Mouse (Mus musculus): ENCODE results near the gene Aicda. TPM values are rescaled to one million over a fixed set of nuclear protein-coding genes. Genes with fewer than 3 reads are reported as not detected.
"Not testable (repeated sequence)": the region's sequence is repeated elsewhere in the genome, so short reads cannot be mapped to it uniquely, and the experiment has no call there.

The Aicda gene
- not detected in 2 replicates for total RNA-seq (2017)

DNA sequence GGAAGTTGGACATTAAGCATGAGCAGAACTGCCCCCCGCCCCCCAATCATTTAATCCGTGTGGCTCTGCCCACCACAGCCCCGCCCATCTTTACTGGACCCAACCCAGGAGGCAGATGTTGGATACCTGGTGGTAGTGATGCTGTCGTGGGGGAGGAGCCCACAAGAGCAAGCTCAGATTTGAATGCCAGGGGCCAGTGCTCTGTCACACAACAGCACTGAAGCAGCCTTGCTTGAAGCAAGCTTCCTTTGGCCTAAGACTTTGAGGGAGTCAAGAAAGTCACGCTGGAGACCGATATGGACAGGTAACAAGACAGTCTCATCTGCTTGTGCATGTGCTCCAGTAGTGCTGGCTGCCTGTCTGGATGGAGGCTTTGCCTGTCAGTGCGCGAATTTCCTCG lies at the start of gene Aicda:
Aicda (plus strand) TSS at position 196 of the 400 bp plus-strand sequence.
- no peak for ATAC-seq (replicated peaks in 1 of 2; ENCODE audit: insufficient read depth in 1 of 2, low FRiP score in 2 of 2, low TSS enrichment in 1 of 2, low read depth in 1 of 2, poor library complexity in 2 of 2, severe bottlenecking in 2 of 2)

DNA sequence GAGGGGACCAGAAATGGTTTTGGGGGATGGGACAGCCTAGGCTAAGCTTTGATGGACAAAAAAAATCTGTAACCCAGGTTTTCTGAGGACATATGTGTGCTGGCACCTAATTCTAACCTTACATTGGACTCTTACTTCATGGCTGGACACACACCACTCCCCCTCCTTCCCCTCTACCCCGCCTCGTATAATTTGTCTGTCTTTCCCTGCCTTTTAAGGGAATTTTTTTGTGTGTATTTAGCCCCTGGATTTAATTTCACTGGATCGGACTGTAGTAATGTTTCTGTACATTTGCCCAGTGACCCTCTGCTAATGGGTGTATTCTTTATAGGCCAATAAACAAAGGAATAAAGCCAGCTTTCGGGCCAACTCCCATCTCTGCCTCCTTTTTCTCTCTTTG lies 48.6 kb upstream of the Aicda start:
- no peak for ATAC-seq (replicated peaks in 1 of 2; ENCODE audit: insufficient read depth in 1 of 2, low FRiP score in 2 of 2, low TSS enrichment in 1 of 2, low read depth in 1 of 2, poor library complexity in 2 of 2, severe bottlenecking in 2 of 2)

DNA sequence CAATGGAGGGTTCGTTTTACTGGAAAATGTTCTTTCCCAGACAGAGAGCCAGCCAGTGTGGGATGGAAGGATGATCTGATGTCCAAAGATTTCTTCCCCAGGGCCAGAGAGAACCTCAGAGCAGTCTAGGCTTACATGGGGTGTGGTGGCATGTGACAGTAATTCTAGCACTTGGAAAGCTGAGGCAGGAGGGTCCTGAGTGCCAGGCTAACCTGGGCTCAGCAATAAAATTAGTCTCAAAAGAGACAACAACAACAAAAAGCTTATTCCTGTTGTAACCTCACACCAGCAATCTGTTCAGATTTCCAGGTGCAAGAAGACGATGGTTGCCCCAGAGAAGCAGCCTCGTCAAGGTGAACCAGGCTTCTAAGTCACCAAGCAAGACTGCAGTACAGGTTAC lies 48.1 kb upstream of the Aicda start, which contains the start of gene Mfap5:
Mfap5 (plus strand) TSS at position 301 of the 400 bp plus-strand sequence.
- no peak for ATAC-seq (replicated peaks in 1 of 2; ENCODE audit: insufficient read depth in 1 of 2, low FRiP score in 2 of 2, low TSS enrichment in 1 of 2, low read depth in 1 of 2, poor library complexity in 2 of 2, severe bottlenecking in 2 of 2)

DNA sequence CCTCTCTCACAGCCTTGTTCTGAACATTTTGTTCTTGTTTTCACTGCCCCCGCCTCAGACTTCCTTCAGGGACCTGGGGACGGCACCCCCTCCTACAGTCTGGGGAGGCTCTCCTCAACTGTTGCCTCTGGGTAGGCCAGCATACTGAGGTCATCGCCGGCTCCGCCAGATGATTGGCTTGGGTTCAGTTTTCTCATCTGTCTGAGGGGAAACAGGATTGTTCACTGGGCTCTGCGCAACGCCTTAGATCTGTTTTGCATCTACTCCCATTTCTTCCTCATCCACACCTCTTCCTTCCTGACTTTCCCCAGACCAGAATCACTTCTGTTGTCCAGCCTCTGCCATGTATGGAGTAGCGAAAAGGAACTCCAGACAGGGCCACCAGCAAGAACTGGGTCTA lies 45.1 kb upstream of the Aicda start:
- ATAC-seq (replicated peaks in 1 of 2; ENCODE audit: insufficient read depth in 1 of 2, low FRiP score in 2 of 2, low TSS enrichment in 1 of 2, low read depth in 1 of 2, poor library complexity in 2 of 2, severe bottlenecking in 2 of 2) = no peak

DNA sequence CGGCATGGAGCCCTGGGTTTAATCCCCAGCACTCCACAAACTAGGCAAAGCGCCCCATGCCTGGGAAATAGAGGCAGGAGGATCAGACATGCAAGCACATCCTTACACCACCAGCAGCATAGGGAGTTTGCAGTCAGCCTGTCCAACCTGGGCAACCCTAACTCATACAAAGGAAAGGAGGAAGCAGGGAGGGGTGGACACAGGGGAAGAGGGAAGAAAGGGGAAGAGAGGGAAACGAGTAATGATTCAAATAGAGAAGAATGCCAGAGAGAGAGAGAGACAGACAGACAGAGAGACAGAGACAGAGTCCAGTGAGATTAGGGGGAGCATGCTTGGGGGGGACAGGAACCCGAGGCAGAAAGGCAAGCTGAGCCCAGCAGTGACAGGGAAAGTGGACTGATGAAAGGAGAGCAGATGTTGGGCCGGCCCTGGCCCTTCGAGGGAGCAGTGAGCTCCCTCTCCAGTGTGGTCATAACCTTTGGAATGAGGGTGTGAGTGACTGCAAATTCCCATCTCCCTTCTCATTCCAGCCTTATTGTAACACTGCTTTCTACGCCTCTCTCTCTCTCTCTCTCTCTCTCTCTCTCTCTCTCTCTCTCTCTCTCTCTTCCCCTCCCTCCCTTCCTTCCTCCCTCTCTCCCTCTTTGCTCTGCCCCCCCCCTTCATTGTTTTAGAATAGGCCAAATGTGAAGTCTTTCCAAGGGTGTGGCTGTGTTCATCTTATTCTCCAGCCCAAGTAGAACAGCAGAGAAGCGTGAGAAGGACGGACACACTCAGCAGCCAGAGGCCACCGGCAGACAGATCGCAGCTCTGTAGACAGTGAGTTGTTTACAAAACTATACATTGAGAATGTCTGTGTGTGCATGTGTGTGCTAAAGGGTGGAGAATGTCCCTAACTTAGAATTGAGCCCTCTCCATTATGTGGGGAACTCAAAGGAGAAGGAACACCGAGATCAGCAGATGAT lies 40.4 kb upstream of the Aicda start:
- ATAC-seq (replicated peaks in 1 of 2; ENCODE audit: insufficient read depth in 1 of 2, low FRiP score in 2 of 2, low TSS enrichment in 1 of 2, low read depth in 1 of 2, poor library complexity in 2 of 2, severe bottlenecking in 2 of 2) = no peak

DNA sequence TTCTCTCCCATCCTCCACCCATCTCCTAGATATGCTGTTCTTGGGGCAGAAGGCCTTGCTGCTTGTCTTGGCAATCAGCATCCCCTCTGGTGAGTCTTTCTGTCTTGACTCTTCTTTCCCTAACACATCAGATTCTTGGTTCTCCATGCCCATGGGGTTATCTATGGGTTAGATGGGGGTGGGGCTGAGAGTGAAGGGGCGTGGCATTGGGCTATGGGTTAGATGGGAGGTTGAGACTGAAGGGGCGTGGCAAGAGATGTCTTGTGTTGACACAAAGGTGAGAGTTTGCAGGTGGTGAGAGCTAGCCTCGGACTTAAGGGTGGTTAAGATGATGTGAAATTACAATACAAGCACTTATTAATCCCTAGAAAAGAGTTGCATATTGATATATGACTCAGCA lies 39.3 kb upstream of the Aicda start:
- no peak for ATAC-seq (replicated peaks in 1 of 2; ENCODE audit: insufficient read depth in 1 of 2, low FRiP score in 2 of 2, low TSS enrichment in 1 of 2, low read depth in 1 of 2, poor library complexity in 2 of 2, severe bottlenecking in 2 of 2)

DNA sequence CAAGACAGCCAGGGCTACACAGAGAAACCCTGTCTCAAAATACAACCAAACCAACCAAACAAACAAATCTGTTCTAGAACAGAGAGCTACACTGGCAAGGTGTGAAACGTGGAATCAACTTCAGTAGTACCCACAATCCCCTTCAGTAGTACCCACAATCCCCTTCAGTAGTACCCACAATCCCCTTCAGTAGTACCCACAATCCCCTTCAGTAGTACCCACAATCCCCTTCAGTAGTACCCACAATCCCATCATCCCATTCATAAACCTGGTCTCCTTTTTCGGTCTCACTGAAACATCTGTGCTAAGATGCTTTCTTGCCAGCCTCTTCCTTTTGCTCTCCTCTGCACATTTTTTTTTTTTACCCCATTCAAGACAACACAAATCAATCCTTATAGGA lies 37.8 kb upstream of the Aicda start:
- ATAC-seq (replicated peaks in 1 of 2; ENCODE audit: insufficient read depth in 1 of 2, low FRiP score in 2 of 2, low TSS enrichment in 1 of 2, low read depth in 1 of 2, poor library complexity in 2 of 2, severe bottlenecking in 2 of 2) = not testable (repeated sequence)

DNA sequence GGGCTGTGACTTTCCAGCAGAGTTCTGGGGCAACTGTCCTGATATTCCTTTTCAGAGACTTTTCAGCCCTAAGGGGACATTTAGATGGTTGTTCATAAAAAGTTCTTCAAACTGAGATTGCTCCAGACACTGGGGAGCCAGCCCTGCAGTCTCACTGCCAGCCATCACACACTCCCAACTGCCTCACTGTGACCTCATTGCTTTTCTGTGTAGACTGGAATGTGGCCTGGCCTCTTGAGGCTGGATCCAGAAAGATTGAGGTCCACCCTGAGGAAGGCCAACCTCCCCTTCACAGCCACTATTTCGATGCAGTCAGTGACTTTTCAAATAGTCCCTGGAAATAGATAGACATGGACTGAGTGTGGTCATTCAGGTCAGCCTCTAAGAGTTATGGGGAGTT lies 35.9 kb upstream of the Aicda start:
- no peak for ATAC-seq (replicated peaks in 1 of 2; ENCODE audit: insufficient read depth in 1 of 2, low FRiP score in 2 of 2, low TSS enrichment in 1 of 2, low read depth in 1 of 2, poor library complexity in 2 of 2, severe bottlenecking in 2 of 2)

DNA sequence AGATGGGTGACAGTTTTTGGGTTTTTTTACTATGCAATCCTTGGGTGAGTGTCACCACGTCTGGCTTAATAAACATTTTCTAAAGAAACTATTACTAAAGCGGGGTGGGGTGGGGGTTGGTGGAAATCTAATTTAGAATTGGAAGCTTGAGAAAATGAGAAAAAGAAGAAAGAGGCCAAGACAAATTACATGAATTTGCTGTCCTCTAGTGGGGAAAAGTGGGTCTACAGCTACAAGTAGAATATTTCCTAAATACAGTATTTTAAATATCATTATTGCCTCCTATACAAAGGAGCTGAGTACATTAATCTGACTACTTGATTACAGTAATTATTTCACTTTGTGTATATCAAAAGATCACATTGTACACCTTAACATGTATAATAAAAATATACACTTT lies 34.2 kb upstream of the Aicda start:
- no peak for ATAC-seq (replicated peaks in 1 of 2; ENCODE audit: insufficient read depth in 1 of 2, low FRiP score in 2 of 2, low TSS enrichment in 1 of 2, low read depth in 1 of 2, poor library complexity in 2 of 2, severe bottlenecking in 2 of 2)

DNA sequence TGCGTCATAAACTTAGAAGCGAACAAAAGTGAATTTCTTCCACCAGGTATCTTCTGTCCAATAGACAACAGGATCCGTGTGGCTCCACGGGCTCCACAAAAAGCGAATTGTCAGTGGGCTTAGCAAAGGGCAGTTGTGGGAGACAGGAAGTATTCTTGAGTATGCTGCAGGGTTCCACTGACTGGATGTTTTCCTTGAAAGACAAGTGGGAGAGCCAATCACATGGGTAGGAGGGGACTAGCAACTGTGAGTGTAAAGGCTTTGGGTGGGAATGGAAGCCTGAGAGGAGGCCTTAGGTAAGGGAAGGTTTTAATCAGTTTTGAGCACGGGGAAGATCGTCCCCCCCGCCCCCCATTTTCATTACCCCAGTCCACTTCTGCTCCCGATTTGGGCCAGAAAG lies 31.0 kb upstream of the Aicda start:
- ATAC-seq (replicated peaks in 1 of 2; ENCODE audit: insufficient read depth in 1 of 2, low FRiP score in 2 of 2, low TSS enrichment in 1 of 2, low read depth in 1 of 2, poor library complexity in 2 of 2, severe bottlenecking in 2 of 2) = no peak

DNA sequence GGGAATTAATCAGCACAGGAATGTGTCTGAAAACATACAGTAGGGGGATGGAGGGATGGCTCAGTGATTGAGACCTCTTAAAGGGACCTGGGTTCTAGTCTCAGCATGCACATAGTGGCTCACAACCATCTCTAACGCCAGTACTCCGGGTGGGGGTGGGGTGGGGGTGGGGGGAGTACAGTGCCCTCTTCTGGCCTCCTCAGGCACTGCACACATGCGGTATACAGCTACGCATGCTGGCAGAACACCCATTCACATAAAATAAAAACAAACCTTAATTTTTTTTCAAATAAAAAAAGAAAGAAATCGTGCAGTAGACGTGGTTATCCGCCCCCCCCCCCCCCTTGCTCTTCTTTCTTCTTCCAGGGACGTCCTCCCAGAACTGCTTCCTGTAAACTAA lies 30.3 kb upstream of the Aicda start:
- ATAC-seq (replicated peaks in 1 of 2; ENCODE audit: insufficient read depth in 1 of 2, low FRiP score in 2 of 2, low TSS enrichment in 1 of 2, low read depth in 1 of 2, poor library complexity in 2 of 2, severe bottlenecking in 2 of 2) = no peak

DNA sequence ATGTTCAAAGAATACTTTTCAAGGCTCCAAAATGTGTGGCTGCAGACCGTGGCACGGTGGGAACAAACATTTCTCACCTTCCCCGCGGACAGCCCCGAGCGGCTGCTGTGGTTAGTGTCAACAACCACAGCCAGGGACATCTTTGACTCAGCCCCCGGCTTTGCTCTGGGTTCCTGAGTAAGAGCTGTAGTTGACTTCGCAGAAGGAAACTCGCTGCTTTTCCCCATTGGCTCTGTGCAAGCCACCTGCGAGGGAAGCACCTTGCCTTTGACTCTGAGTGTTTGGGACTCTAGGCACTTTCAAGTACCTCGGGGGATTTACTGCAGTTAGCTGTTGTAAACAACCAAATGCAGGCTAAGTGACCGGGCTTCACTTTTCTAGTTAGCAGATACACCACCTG lies 26.0 kb upstream of the Aicda start:
- peak; percentile 46 to 80 for ATAC-seq (replicated peaks in 1 of 2; ENCODE audit: insufficient read depth in 1 of 2, low FRiP score in 2 of 2, low TSS enrichment in 1 of 2, low read depth in 1 of 2, poor library complexity in 2 of 2, severe bottlenecking in 2 of 2)

DNA sequence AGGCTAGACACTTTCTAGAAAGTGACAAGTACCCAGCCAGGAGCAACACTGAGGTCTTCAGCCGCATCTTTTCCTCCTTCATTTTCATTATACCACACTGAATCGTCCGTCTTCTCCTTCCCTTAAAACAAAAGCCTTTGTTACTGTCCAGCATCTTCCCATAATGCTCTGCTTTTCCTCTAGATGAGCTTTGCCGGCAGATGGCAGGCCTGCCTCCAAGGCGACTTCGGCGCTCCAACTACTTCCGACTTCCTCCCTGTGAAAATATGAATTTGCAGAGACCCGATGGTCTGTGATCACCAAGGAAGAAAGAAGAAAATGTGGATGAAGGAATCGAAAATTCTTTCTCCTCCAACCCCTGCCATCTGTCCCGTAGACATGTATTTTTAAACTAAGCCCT lies 25.5 kb upstream of the Aicda start:
- ATAC-seq (replicated peaks in 1 of 2; ENCODE audit: insufficient read depth in 1 of 2, low FRiP score in 2 of 2, low TSS enrichment in 1 of 2, low read depth in 1 of 2, poor library complexity in 2 of 2, severe bottlenecking in 2 of 2) = no peak

DNA sequence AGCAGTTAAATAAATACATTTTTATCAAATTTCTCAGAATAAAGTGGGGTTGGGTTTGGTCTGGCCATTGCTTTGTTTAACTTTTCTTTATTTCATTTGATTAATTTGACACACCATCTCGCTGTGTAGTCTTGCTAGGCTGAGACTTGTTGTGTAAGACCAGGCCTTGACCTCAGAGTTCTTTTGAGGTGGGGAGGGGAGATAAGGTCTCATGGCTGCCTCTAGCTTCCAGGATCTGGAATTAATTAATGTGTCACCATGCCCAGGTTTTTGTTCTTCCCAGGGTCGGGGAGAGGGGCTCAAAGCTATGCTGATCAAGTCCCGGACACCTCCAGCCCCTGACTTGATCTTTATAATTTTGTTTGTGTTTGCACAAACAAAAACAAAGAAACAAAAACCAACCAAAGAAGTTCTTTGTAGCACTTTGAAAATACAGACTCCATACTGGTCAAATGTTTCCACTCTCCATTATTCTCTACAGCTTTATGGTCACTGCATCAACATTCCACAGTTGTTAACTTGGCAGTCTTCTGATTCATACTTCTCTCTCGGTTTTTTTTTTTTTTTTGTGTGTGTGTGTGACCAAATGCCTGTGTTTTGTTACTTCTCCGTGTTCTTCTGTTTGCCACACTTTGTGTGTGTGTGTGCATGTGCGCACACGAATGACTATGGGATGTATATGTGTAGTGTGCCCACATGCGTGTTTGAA lies 22.0 kb upstream of the Aicda start:
- no peak for ATAC-seq (replicated peaks in 1 of 2; ENCODE audit: insufficient read depth in 1 of 2, low FRiP score in 2 of 2, low TSS enrichment in 1 of 2, low read depth in 1 of 2, poor library complexity in 2 of 2, severe bottlenecking in 2 of 2)

DNA sequence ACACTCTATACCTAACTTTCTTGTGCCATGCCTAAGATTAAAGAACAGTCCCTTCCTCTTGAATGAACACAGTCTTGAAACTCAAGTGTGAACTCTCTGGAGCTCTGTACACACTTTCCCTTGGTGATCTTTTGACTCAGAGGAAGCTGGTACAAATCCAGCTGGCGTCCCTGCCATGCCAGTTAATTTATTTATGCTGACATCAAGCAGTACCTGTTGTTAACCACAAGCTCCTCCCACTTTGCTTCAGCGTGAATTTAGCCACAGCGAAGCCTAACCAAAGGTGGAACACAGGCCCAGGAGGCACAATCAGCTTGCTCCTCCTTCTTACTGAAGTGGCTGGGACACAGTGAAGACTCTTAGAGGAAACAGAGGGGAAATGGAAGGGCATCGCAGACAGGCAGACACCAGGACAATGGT lies 20.7 kb upstream of the Aicda start:
- peak; percentile 91 to 94 for ATAC-seq (replicated peaks in 1 of 2; ENCODE audit: insufficient read depth in 1 of 2, low FRiP score in 2 of 2, low TSS enrichment in 1 of 2, low read depth in 1 of 2, poor library complexity in 2 of 2, severe bottlenecking in 2 of 2)

DNA sequence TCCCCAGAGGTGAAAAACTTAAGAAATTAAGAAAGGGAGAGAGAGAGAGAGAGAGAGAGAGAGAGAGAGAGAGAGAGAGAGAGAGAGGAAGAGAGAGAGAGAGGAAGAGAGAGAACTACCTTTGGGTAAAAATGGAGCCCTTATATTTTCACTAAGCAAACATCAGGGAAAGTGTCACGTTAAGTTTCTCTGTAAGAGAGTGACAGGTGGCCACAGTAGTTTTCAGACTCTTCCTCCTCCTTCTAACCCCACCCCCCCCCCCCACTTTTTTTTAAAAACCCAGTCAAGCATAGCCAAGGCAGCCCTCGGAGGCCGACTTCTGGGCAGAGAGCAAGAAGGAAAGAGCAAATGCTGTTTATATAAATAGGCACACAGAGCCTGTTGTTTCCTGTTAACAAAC lies 19.6 kb upstream of the Aicda start:
- ATAC-seq (replicated peaks in 1 of 2; ENCODE audit: insufficient read depth in 1 of 2, low FRiP score in 2 of 2, low TSS enrichment in 1 of 2, low read depth in 1 of 2, poor library complexity in 2 of 2, severe bottlenecking in 2 of 2) = no peak

DNA sequence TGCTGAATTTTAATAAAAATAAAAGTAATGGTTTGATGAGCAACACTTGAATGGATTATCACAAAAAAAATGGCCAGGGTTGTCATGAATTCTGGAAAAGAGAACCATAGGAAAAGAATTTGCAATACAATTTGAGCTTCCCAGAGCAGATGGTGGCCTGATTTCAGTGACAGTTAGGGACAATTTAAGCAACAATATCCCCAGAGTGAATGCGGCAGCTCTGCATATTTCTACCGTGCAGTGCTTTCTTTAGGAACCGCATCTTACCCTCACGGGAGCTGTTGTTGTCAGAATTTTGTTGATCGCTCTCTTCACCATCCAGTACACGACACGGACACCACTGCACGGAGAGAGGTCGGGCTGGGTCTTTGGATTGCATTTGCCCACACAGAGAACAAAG lies 14.0 kb upstream of the Aicda start:
- ATAC-seq (replicated peaks in 1 of 2; ENCODE audit: insufficient read depth in 1 of 2, low FRiP score in 2 of 2, low TSS enrichment in 1 of 2, low read depth in 1 of 2, poor library complexity in 2 of 2, severe bottlenecking in 2 of 2) = no peak

DNA sequence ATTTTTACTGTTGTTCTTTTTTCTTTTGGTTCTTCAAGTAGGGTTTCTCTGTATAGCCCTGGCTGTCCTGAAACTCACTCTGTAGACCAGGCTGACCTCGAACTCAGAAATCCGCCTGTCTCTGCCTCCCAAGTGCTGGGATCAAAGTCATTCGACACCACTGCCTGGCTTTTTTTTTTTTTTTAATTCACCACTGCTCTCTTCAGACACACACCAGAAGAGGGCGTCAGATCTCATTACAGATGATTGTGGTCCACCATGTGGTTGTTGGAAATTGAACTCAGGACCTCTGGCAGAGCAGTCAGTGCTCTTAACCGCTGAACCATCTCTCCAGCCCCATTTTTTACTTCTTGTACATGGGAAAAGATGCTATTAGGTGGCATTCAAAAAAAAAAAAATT lies 11.1 kb upstream of the Aicda start:
- not testable (repeated sequence) for ATAC-seq (replicated peaks in 1 of 2; ENCODE audit: insufficient read depth in 1 of 2, low FRiP score in 2 of 2, low TSS enrichment in 1 of 2, low read depth in 1 of 2, poor library complexity in 2 of 2, severe bottlenecking in 2 of 2)

Data from hematopoietic stem cell, adult 5-6 weeks (primary cell).